Mouse (Mus musculus): Measurements from ENCODE around the gene C1qc.
A peak's percentile ranks its signal among the peaks of the same experiment; 100 is the strongest.

Gene C1qc

GRCm38 (mm10) chr4:136842802-136843201 lies 50.1 kb downstream of the C1qc start:
- no peak for DNase-seq

DNA sequence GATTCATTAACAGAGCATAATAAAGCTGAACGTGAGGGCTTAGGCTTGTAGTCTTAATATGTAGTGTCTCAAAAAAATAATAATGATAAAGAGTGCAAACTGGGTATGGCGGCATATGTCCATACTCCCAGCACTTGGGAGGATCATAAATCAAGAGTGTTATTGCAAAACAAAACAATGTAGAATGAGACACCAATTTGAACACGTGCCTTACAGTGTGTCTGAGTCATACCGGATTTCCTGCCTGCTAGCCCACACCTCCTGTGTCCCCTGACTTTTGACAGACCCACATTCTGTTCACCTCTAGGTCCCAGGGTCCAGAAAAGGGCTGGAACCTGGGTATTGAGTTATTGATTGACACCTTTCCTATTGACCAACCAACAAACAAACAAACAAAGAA lies 50.8 kb downstream of the C1qc start:
- DNase-seq = no peak

DNA sequence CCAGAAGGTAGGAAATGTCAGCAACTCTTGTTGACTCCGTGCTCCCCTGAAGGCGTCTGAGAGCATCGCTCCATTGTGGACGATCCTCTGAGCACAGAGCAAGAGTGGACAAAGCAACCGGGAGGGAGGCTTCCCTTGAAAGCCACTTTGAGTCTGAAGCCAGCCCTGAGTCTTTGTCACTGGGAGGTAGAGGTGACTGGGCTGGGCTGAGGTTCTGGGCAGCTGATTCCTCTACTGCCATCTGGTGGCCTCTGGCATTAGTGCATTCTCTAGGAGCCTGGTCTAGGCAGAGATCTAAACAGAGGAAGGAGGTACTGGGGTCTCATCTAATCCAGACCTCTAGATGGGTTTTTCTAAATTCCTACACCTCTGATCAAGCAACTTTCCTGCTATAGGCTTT lies 51.8 kb downstream of the C1qc start:
- peak; percentile 82 for DNase-seq

All from cerebellum, adult 11 months (tissue).